Comparison of ENCODE assay signal across 24 mouse cellular contexts in genomic region chr17:86225488-86226186, GRCm38 (mm10). TPM values are rescaled to one million over a fixed set of nuclear protein-coding genes. Genes with fewer than 3 reads are reported as not detected.
DNase-seq lines count a peak whose midpoint lies in the region; ATAC-seq and TF ChIP-seq lines count a peak whose summit lies in the region.
"Had no signal": no experiment of that assay in that cellular context is flagged by ENCODE, and none has a peak within 500 bp of the region (broad histone marks: within the 10 kb centered on the region; RNA-seq: fewer than 3 reads in every experiment).

No protein-coding gene starts in this region.

- ATAC-seq in lung, embryonic 15.5 days (ENCODE audit: borderline replicate concordance, extremely low read depth, low FRiP score, low TSS enrichment): peak; percentile 64; the same call in 1 of the 2 replicates
- ATAC-seq: forebrain, postnatal 0 days; intestine, postnatal 0 days; liver, embryonic 12.5 days; liver, postnatal 0 days; midbrain, embryonic 15.5 days had no signal

- no peaks in the 10 kb centered on the region for H3K36me3 ChIP-seq in lung, embryonic 15.5 days
- H3K36me3 ChIP-seq: embryonic facial prominence, embryonic 13.5 days; forebrain, embryonic 10.5 days; heart, embryonic 12.5 days; hindbrain, embryonic 13.5 days; liver, embryonic 12.5 days; midbrain, embryonic 15.5 days had no signal

- no peak overlapping the region for H3K4me3 ChIP-seq in cerebellum, adult 2 months (replicated peaks; ENCODE audit: insufficient read depth, low read depth, low read length)
- H3K4me3 ChIP-seq in lung, embryonic 15.5 days: no peak overlapping the region
- H3K4me3 ChIP-seq: embryonic facial prominence, embryonic 13.5 days; forebrain, embryonic 10.5 days; heart, adult 2 months; heart, embryonic 12.5 days; hindbrain, embryonic 13.5 days; liver, embryonic 12.5 days; midbrain, embryonic 15.5 days had no signal

- WGBS in cerebellum, adult 2 months: 37% methylated on average over 10 of the region's 10 CpGs
- 44% methylated on average over 10 of the region's 10 CpGs for WGBS in lung, embryonic 15.5 days

- DNase-seq in cerebellum, adult 2 months: peak in 1 of 2 experiments; percentile 64
- no peak for DNase-seq in cerebellum, adult 11 months
- no peak for DNase-seq in lung, postnatal 36 days
- peak; percentile 77 for DNase-seq in brain, adult 2 months (ENCODE audit: low read depth, low spot score)
- peak; percentile 32 to 48 for DNase-seq in cerebellum, postnatal 36 days
- DNase-seq in urinary bladder, postnatal 14 days (ENCODE audit: low spot score): no peak
- DNase-seq: adrenal gland, postnatal 14 days; forebrain, postnatal 0 days; heart, adult 2 months; heart, postnatal 4 days; kidney, adult 9 months; kidney, postnatal 10 days; left cerebral cortex, postnatal 4 days; liver, postnatal 0 days; right cerebral cortex, postnatal 25 days; thymus, postnatal 14 days had no signal

- H3K9me3 ChIP-seq in lung, embryonic 15.5 days: no peaks in the 10 kb centered on the region
- H3K9me3 ChIP-seq: embryonic facial prominence, embryonic 13.5 days; forebrain, embryonic 10.5 days; heart, embryonic 12.5 days; hindbrain, embryonic 13.5 days; liver, embryonic 12.5 days; midbrain, embryonic 15.5 days had no signal

- H3K4me1 ChIP-seq in cerebellum, adult 2 months (ENCODE audit: control insufficient read depth, insufficient read depth, low read length): peaks cover 42% of the 10 kb centered on the region
- 0 out of 2 replicates have a peak, but pooled peaks cover 7% of the 10 kb centered on the region for H3K4me1 ChIP-seq in lung, embryonic 15.5 days
- H3K4me1 ChIP-seq: embryonic facial prominence, embryonic 13.5 days; forebrain, embryonic 10.5 days; liver, embryonic 12.5 days; midbrain, embryonic 15.5 days had no signal

- peak overlapping the region; percentile 82 for H3K27ac ChIP-seq in cerebellum, adult 2 months (ENCODE audit: insufficient read depth, low read length)
- no peak overlapping the region for H3K27ac ChIP-seq in lung, embryonic 15.5 days
- H3K27ac ChIP-seq: embryonic facial prominence, embryonic 13.5 days; forebrain, embryonic 10.5 days; heart, adult 2 months; hindbrain, embryonic 13.5 days; liver, embryonic 12.5 days; midbrain, embryonic 15.5 days had no signal

- no peak for TF ChIP-seq CTCF in cerebellum, adult 2 months (IDR thresholded peaks at IDR 0.05; ENCODE audit: borderline replicate concordance, insufficient read depth, low read depth, low read length)

- H3K4me2 ChIP-seq in lung, embryonic 15.5 days: no peak overlapping the region
- H3K4me2 ChIP-seq: embryonic facial prominence, embryonic 13.5 days; heart, embryonic 12.5 days; hindbrain, embryonic 13.5 days; liver, embryonic 12.5 days; midbrain, embryonic 15.5 days had no signal

- no peak for TF ChIP-seq POLR2A in cerebellum, adult 2 months (IDR thresholded peaks at IDR 0.05; ENCODE audit: borderline replicate concordance, insufficient read depth, low read length)

- H3K27me3 ChIP-seq in cerebellum, adult 2 months (ENCODE audit: control insufficient read depth, insufficient read depth, low read length): no peaks in the 10 kb centered on the region
- H3K27me3 ChIP-seq in lung, embryonic 15.5 days: no peaks in the 10 kb centered on the region
- H3K27me3 ChIP-seq: embryonic facial prominence, embryonic 13.5 days; heart, embryonic 12.5 days; hindbrain, embryonic 13.5 days; liver, embryonic 12.5 days; midbrain, embryonic 15.5 days had no signal

- no peak overlapping the region for H3K9ac ChIP-seq in lung, embryonic 15.5 days
- H3K9ac ChIP-seq: embryonic facial prominence, embryonic 13.5 days; forebrain, postnatal 0 days; heart, embryonic 12.5 days; hindbrain, embryonic 13.5 days; liver, embryonic 12.5 days; liver, postnatal 0 days; midbrain, embryonic 15.5 days had no signal

RNA-seq across cellular contexts. Expression of gene Prkce, which starts 58.1 kb away (rescaled TPM):
- 53.7 and 53.8 TPM in 2 replicates for polyA plus RNA-seq in cerebellum, adult 2 months (2012; rRNA removed)
- polyA plus RNA-seq in lung, embryonic 15.5 days (2015; fragmentation: Nextera tagmentation; extraction: Ambion mirVana): 6.6 and 6.7 TPM in 2 replicates

Comparison
In these comparisons a context has a peak if more than half of its experiments do, and no peak if none do; other contexts are left out.
1. DNase-seq: peak in brain, adult 2 months (single experiment) and cerebellum, postnatal 36 days (2 of 2); none in cerebellum, adult 11 months (single experiment), lung, postnatal 36 days (single experiment) and urinary bladder, postnatal 14 days (single experiment).